29 mouse cellular contexts compared by ENCODE assay signal in the genomic region with DNA sequence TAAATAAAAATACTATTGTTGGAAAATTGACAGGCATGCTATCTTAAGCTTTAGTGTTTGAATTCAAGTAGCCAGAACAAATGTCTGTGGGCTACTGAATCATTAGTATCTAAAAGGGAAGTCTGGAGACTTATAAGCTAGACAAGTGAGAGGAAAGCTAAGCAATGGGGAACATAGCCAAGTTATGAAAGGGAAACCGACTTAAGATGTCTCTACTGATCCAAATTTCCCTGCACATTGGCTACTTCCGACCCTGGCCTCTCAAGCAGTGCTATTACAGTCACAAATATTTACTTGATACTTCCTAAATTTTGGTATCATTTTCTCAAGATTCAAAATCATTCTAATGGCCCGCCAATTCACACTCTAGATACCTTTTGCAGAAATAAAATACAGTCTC.
A peak's percentile ranks its signal among the peaks of the same experiment; 100 is the strongest.
DNase-seq lines count a peak whose midpoint lies in the region; ATAC-seq and TF ChIP-seq lines count a peak whose summit lies in the region.
"Had no signal": no experiment of that assay in that cellular context is flagged by ENCODE, and none has a peak within 500 bp of the region (broad histone marks: within the 10 kb centered on the region; RNA-seq: fewer than 3 reads in every experiment).

No protein-coding gene starts in this region.

- no peaks in the 10 kb centered on the region for H3K79me2 ChIP-seq in MEL (ENCODE audit: control insufficient read depth, insufficient read depth, low read length, poor library complexity)

- no peak overlapping the region for H3K4me3 ChIP-seq in MEL (ENCODE audit: control insufficient read depth in 1 of 2, insufficient read depth in 1 of 2, low read depth in 2 of 2, low read length in 2 of 2)
- no peak overlapping the region for H3K4me3 ChIP-seq in bone marrow macrophage, adult 2 months (ENCODE audit: insufficient read depth, low read length)
- H3K4me3 ChIP-seq in hindbrain, embryonic 13.5 days = no peak overlapping the region
- H3K4me3 ChIP-seq: embryonic facial prominence, embryonic 10.5 days; embryonic facial prominence, embryonic 13.5 days; erythroblast, embryonic 14.5 days; forebrain, embryonic 12.5 days; forebrain, embryonic 15.5 days; heart, adult 2 months; heart, embryonic 10.5 days; heart, embryonic 13.5 days; hindbrain, embryonic 12.5 days had no signal

- peak; percentile 13 for DNase-seq in MEL (ENCODE audit: low read depth, low spot score)
- no peak for DNase-seq in heart, adult 18-20 months
- no peak for DNase-seq in gastrocnemius, postnatal 10 days
- DNase-seq: adrenal gland, adult 8-10 months; cerebellum, adult 11 months; cerebellum, adult 2 months; cerebellum, adult 9-11 months; cerebellum, postnatal 25 days; embryo, embryonic 11 days; gastrocnemius, postnatal 14 days; heart, adult 2 months; heart, postnatal 14 days; heart, postnatal 4 days had no signal

- H3K9ac ChIP-seq in MEL (ENCODE audit: control insufficient read depth, low read depth, low read length, poor library complexity, severe bottlenecking) = no peak overlapping the region
- no peak overlapping the region for H3K9ac ChIP-seq in hindbrain, embryonic 13.5 days
- H3K9ac ChIP-seq: embryonic facial prominence, embryonic 13.5 days; forebrain, embryonic 12.5 days; forebrain, embryonic 15.5 days; heart, embryonic 13.5 days; hindbrain, embryonic 12.5 days had no signal

- no peak for TF ChIP-seq POLR2A in MEL (IDR thresholded peaks at IDR 0.05; ENCODE audit: control insufficient read depth in 1 of 2, insufficient read depth in 1 of 2, low read depth in 1 of 2, low read length in 2 of 2, poor library complexity in 1 of 2)
- TF ChIP-seq POLR2A in bone marrow macrophage, adult 2 months (IDR thresholded peaks at IDR 0.05; ENCODE audit: borderline replicate concordance, low read depth, low read length) = no peak

- H3K9me3 ChIP-seq in MEL (replicated peaks; ENCODE audit: insufficient read depth, low read length) = no peaks in the 10 kb centered on the region
- no peaks in the 10 kb centered on the region for H3K9me3 ChIP-seq in hindbrain, embryonic 13.5 days
- H3K9me3 ChIP-seq: embryonic facial prominence, embryonic 10.5 days; embryonic facial prominence, embryonic 13.5 days; forebrain, embryonic 12.5 days; forebrain, embryonic 15.5 days; heart, embryonic 10.5 days; heart, embryonic 13.5 days; hindbrain, embryonic 12.5 days had no signal

- peak; percentile 39 to 49; a peak in 2 of 4 replicates for ATAC-seq in hematopoietic stem cell, adult 5-6 weeks (replicated peaks in 1 of 2; ENCODE audit: insufficient read depth in 1 of 2, low FRiP score in 2 of 2, low TSS enrichment in 1 of 2, low read depth in 1 of 2, poor library complexity in 2 of 2, severe bottlenecking in 2 of 2)
- ATAC-seq in megakaryocyte progenitor cell, adult 5-6 weeks (replicated peaks; ENCODE audit: poor library complexity) = peak; percentile 70
- no peak for ATAC-seq in hindbrain, embryonic 13.5 days (ENCODE audit: low FRiP score)
- ATAC-seq: activated CD4-positive, CD25-positive, alpha-beta regulatory T cell, adult 4 months; forebrain, embryonic 15.5 days; hindbrain, embryonic 16.5 days; inflammation-experienced regulatory T-cells, adult 6 months; intestine, embryonic 16.5 days had no signal

- no peak for TF ChIP-seq CTCF in MEL (IDR thresholded peaks at IDR 0.05 in 2 of 3, conservative IDR thresholded peaks at IDR 0.05 in 1 of 3; ENCODE audit: control insufficient read depth in 1 of 3, insufficient read depth in 1 of 3, low read depth in 2 of 3, low read length in 3 of 3, poor library complexity in 1 of 3, severe bottlenecking in 1 of 3)
- TF ChIP-seq CTCF in bone marrow macrophage, adult 2 months (IDR thresholded peaks at IDR 0.05; ENCODE audit: low read depth, low read length) = no peak

- H3K4me1 ChIP-seq in MEL (ENCODE audit: control insufficient read depth in 1 of 2, insufficient read depth in 2 of 2, low read length in 2 of 2) = peaks cover 0 to 8% of the 10 kb centered on the region in 2 experiments
- H3K4me1 ChIP-seq in bone marrow macrophage, adult 2 months (ENCODE audit: control insufficient read depth, insufficient read depth, low read length) = peaks cover 25% of the 10 kb centered on the region
- no peaks in the 10 kb centered on the region for H3K4me1 ChIP-seq in hindbrain, embryonic 13.5 days (replicated peaks)
- H3K4me1 ChIP-seq: embryonic facial prominence, embryonic 10.5 days; embryonic facial prominence, embryonic 13.5 days; forebrain, embryonic 12.5 days; forebrain, embryonic 15.5 days; heart, embryonic 10.5 days; heart, embryonic 13.5 days; hindbrain, embryonic 12.5 days had no signal

- peaks cover 0 to 7% of the 10 kb centered on the region in 2 experiments; a peak in 2 of 4 replicates for H3K36me3 ChIP-seq in MEL (ENCODE audit: control insufficient read depth in 1 of 2, insufficient read depth in 2 of 2, low read length in 2 of 2)
- H3K36me3 ChIP-seq in hindbrain, embryonic 13.5 days = no peaks in the 10 kb centered on the region
- H3K36me3 ChIP-seq: embryonic facial prominence, embryonic 10.5 days; embryonic facial prominence, embryonic 13.5 days; forebrain, embryonic 12.5 days; forebrain, embryonic 15.5 days; heart, embryonic 10.5 days; heart, embryonic 13.5 days; hindbrain, embryonic 12.5 days had no signal

- no peak overlapping the region for H3K4me2 ChIP-seq in hindbrain, embryonic 13.5 days
- H3K4me2 ChIP-seq: embryonic facial prominence, embryonic 13.5 days; forebrain, embryonic 12.5 days; forebrain, embryonic 15.5 days; heart, embryonic 13.5 days; hindbrain, embryonic 12.5 days had no signal

- no peak for TF ChIP-seq RAD21 in MEL (IDR thresholded peaks at IDR 0.05; ENCODE audit: low read depth, low read length)

- no peak for TF ChIP-seq EP300 in MEL (IDR thresholded peaks at IDR 0.05; ENCODE audit: low read depth in 1 of 2, low read length in 2 of 2)

- H3K27me3 ChIP-seq in MEL (ENCODE audit: control insufficient read depth in 1 of 2, insufficient read depth in 2 of 2, low read length in 2 of 2) = no peaks in the 10 kb centered on the region
- H3K27me3 ChIP-seq in hindbrain, embryonic 13.5 days = no peaks in the 10 kb centered on the region
- H3K27me3 ChIP-seq: embryonic facial prominence, embryonic 13.5 days; forebrain, embryonic 12.5 days; forebrain, embryonic 15.5 days; heart, embryonic 13.5 days; hindbrain, embryonic 12.5 days had no signal

- 85% methylated on average over 3 of the region's 3 CpGs for WGBS in hindbrain, embryonic 13.5 days

- H3K27ac ChIP-seq in MEL (ENCODE audit: control insufficient read depth, low read depth, low read length) = no peak overlapping the region
- H3K27ac ChIP-seq in bone marrow macrophage, adult 2 months (ENCODE audit: insufficient read depth, low read depth, low read length) = peak overlapping the region; percentile 68
- no peak overlapping the region for H3K27ac ChIP-seq in hindbrain, embryonic 13.5 days
- H3K27ac ChIP-seq: embryonic facial prominence, embryonic 10.5 days; embryonic facial prominence, embryonic 13.5 days; forebrain, embryonic 12.5 days; forebrain, embryonic 15.5 days; heart, adult 2 months; heart, embryonic 10.5 days; heart, embryonic 13.5 days; hindbrain, embryonic 12.5 days had no signal

TF ChIP-seq in MEL, 35 proteins besides CTCF, POLR2A, EP300 and RAD21:
- TF ChIP-seq ETS1 (IDR thresholded peaks at IDR 0.05; ENCODE audit: low read depth, low read length) = no peak
- TF ChIP-seq MYC (IDR thresholded peaks at IDR 0.05; ENCODE audit: low read depth, low read length) = no peak
- TF ChIP-seq USF1 (IDR thresholded peaks at IDR 0.05; ENCODE audit: low read depth, low read length) = no peak
- no peak for TF ChIP-seq GABPA (IDR thresholded peaks at IDR 0.05; ENCODE audit: low read depth, low read length)
- TF ChIP-seq MAZ (IDR thresholded peaks at IDR 0.05; ENCODE audit: low read depth, low read length) = no peak
- TF ChIP-seq RCOR1 (IDR thresholded peaks at IDR 0.05; ENCODE audit: low read depth, low read length) = no peak
- TF ChIP-seq MXI1 (IDR thresholded peaks at IDR 0.05; ENCODE audit: low read depth, low read length) = no peak
- no peak for TF ChIP-seq TAL1 (IDR thresholded peaks at IDR 0.05; ENCODE audit: low read length)
- TF ChIP-seq NELFE (IDR thresholded peaks at IDR 0.05; ENCODE audit: low read depth, low read length) = no peak
- no peak for TF ChIP-seq TBP (IDR thresholded peaks at IDR 0.05; ENCODE audit: low read depth, low read length)
- TF ChIP-seq TCF12 (IDR thresholded peaks at IDR 0.05; ENCODE audit: low read depth, low read length) = no peak
- TF ChIP-seq UBTF (IDR thresholded peaks at IDR 0.05; ENCODE audit: borderline replicate concordance, insufficient read depth, low read depth, low read length) = no peak
- no peak for TF ChIP-seq ZNF384 (IDR thresholded peaks at IDR 0.05; ENCODE audit: low read depth, low read length)
- TF ChIP-seq MEF2A (IDR thresholded peaks at IDR 0.05; ENCODE audit: extremely low read depth, insufficient replicate concordance, low read depth, low read length, poor library complexity, severe bottlenecking) = no peak
- TF ChIP-seq CHD2 (IDR thresholded peaks at IDR 0.05; ENCODE audit: low read length) = no peak
- no peak for TF ChIP-seq ZKSCAN1 (IDR thresholded peaks at IDR 0.05; ENCODE audit: low read depth, low read length)
TF ChIP-seq in MEL: peak in this region for 0.
